Mouse (Mus musculus) limb, embryonic 10.5 days (tissue): ENCODE data around the gene Dgkh. TPM values are rescaled to one million over a fixed set of nuclear protein-coding genes. Genes with fewer than 3 reads are reported as not detected.
A peak's percentile ranks its signal among the peaks of the same experiment; 100 is the strongest.

Source experiments
- DNase-seq: peaks from one replicate; pipeline ENCODE4 v3.0.0-alpha.2; 2017; ENCODE audit warnings: low spot score
- H3K27ac ChIP-seq: fragments of 300-500 bp; sonication (generic); 2 replicates; pipeline ENCODE4 v1.5.1; 2016; ENCODE audit warnings: mild to moderate bottlenecking
- H3K27me3 ChIP-seq: fragments of 300-500 bp; sonication (generic); 2 replicates; pipeline ENCODE4 v1.6.1; 2016; ENCODE audit warnings: low read depth, mild to moderate bottlenecking; ENCODE audit not compliant: poor library complexity, severe bottlenecking
- H3K36me3 ChIP-seq: fragments of 300-500 bp; sonication (generic); 2 replicates; pipeline ENCODE4 v1.6.1; 2016; ENCODE audit warnings: mild to moderate bottlenecking, moderate library complexity
- H3K4me1 ChIP-seq: fragments of 300-500 bp; sonication (generic); 2 replicates; pipeline ENCODE4 v1.6.1; 2016
- H3K4me3 ChIP-seq: fragments of 300-500 bp; sonication (generic); 2 replicates; pipeline ENCODE4 v1.5.1; 2016; ENCODE audit warnings: mild to moderate bottlenecking, moderate library complexity
- H3K9me3 ChIP-seq: fragments of 300-500 bp; sonication (generic); replicated peaks from 2 replicates; pipeline ENCODE4 v1.6.1; 2016; ENCODE audit warnings: mild to moderate bottlenecking
- WGBS: fragments of 180-500 bp; shearing (Covaris S2); methylation state at CpG from one replicate; pipeline ENCODE4 v1.1.7; 2016; 5-methylcytosine and 5-hydroxymethylcytosine counted together
- polyA plus RNA-seq: library from polyadenylated mRNA; unstranded; fragments of >200 nt; fragmentation: Nextera tagmentation; extraction: Ambion mirVana; gene quantifications from 2 replicates; pipeline ENCODE4 v1.2.1, GENCODE M21; 2016

Gene Dgkh
- polyA plus RNA-seq, 1 experiment from 2014 or later: 0.93 TPM

GRCm38 (mm10) chr14:78535366-78535765 lies 197.2 kb downstream of the Dgkh start:
- DNase-seq: no peak
- peak overlapping the region; percentile 97 for H3K27ac ChIP-seq
- H3K9me3 ChIP-seq: no peaks in the 10 kb centered on the region
- H3K4me1 ChIP-seq: peaks cover 37% of the 10 kb centered on the region
- H3K36me3 ChIP-seq: 0 out of 2 replicates have a peak, but pooled peaks cover 2% of the 10 kb centered on the region
- H3K27me3 ChIP-seq: no peaks in the 10 kb centered on the region
- H3K4me3 ChIP-seq: peak overlapping the region; percentile 93
- 63% methylated on average over 2 of the region's 2 CpGs for WGBS

GRCm38 (mm10) chr14:78534651-78535050 lies 197.9 kb downstream of the Dgkh start:
- WGBS: 97% methylated on average over 5 of the region's 5 CpGs
- no peaks in the 10 kb centered on the region for H3K27me3 ChIP-seq
- DNase-seq: no peak
- H3K9me3 ChIP-seq: no peaks in the 10 kb centered on the region
- no peak overlapping the region for H3K27ac ChIP-seq
- 0 out of 2 replicates have a peak, but pooled peaks cover 2% of the 10 kb centered on the region for H3K36me3 ChIP-seq
- peaks cover 43% of the 10 kb centered on the region for H3K4me1 ChIP-seq
- no peak overlapping the region for H3K4me3 ChIP-seq

- Histone ChIP-seq H3K36me3 (0 out of 2 replicates have a peak, but pooled peaks cover 2% of the 10 kb centered on the region), H3K27ac (no peak overlapping the region), H3K9me3 (no peaks in the 10 kb centered on the region), H3K27me3 (no peaks in the 10 kb centered on the region), H3K4me3 (no peak overlapping the region), H3K4me1 (peaks cover 43% of the 10 kb centered on the region)
- 90% methylated on average over 3 of the region's 3 CpGs for WGBS
- no peak for DNase-seq
These were observed 198.9 kb downstream of the Dgkh start for GRCm38 (mm10) chr14:78533701-78534100.

DNA sequence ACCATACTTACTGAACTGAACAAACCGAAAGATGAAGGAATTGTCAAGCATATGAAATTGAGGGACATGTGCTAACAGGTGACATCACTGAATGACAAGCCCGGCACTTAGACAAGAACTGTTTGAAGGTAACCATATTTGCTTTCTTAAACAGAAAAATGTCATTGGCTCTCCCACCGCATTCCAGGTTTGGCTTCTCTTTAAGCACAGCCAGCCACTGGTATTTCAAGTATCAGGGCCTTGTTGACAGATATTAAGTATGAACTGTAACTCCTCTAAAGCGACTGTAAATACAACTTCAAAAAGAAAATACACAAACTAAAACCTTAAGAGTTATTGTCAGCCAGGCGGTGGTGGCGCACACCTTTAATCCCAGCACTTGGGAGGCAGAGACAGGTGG lies 200.2 kb downstream of the Dgkh start:
- Histone ChIP-seq H3K9me3 (no peaks in the 10 kb centered on the region), H3K27me3 (no peaks in the 10 kb centered on the region), H3K36me3 (0 out of 2 replicates have a peak, but pooled peaks cover 2% of the 10 kb centered on the region), H3K4me3 (no peak overlapping the region), H3K27ac (no peak overlapping the region), H3K4me1 (peaks cover 33% of the 10 kb centered on the region)
- no peak for DNase-seq
- 95% methylated on average over 6 of the region's 6 CpGs for WGBS

- H3K4me3 ChIP-seq: no peak overlapping the region
- WGBS: 63% methylated on average over 3 of the region's 3 CpGs
- H3K36me3 ChIP-seq: peaks cover 8% of the 10 kb centered on the region; the same call in 1 of the 2 replicates
- no peaks in the 10 kb centered on the region for H3K9me3 ChIP-seq
- H3K27me3 ChIP-seq: no peaks in the 10 kb centered on the region
- no peak for DNase-seq
- H3K4me1 ChIP-seq: peaks cover 43% of the 10 kb centered on the region
- H3K27ac ChIP-seq: no peak overlapping the region
These were observed 202.3 kb downstream of the Dgkh start for GRCm38 (mm10) chr14:78530256-78530655.

DNA sequence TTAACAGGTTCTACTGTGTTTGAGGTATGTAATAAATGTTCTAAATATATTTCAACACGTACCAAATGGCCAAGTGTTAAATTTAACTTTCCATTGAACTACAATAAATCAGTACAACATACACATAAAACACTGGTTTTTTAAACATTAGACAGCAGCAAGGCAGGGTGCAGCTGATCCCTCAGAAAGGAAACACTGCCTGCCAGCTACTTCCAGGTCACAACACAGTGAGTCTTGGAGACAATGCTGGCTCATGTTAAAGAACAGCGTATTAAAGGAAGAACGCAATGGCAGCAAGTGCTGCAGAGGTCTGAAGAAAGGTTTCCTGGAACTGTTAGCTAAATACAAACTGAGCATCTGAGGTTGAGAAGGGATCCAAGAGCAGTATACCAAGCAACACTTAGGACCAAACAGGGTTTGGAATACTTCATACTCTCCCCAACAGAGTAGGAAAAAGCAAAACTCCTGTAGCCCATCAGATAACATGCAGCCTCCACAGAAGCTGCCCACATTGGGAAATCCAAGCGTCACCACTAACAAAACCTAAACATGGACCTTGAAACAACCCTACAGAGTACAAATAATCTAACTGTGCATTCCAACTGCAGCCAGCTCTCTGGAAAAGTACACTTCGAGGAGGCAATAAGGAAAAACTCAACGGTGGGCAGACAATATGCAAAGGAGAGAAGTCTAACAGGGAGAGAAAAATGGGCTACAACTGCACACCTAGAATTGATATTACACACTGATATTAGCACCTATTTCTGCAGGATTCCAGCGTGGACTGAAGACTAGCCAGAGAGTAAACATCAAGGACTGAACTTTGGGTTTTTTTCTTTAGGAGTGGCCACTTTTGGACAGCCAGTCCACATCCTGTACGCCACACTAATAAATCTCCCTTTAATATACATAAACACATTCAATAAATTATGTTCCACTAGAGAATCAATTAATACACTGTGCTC lies 203.8 kb downstream of the Dgkh start:
- no peak overlapping the region; the same call in 1 of the 2 replicates for H3K27ac ChIP-seq
- no peak for DNase-seq
- WGBS: 93% methylated on average over 8 of the region's 8 CpGs

DNA sequence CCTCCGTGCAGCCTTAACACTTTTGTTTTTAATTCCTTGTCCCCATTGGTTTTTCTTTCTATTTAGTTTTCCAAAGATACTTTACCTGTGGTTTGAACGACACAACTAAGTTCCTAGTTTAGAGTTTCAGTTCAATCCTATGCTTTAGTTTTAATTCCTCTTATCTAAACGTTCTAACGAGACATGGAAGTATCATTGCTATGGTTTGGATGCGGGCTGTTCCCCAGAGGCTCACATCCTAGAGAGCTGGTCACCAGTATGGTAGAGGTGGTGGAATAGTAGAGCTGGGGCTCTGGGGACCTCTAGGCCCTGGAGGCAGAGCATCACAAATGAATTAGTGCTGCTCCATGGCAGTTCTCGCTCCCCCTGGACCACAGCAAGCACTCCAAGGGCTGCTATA lies 205.7 kb downstream of the Dgkh start:
- no peaks in the 10 kb centered on the region for H3K27me3 ChIP-seq
- H3K4me1 ChIP-seq: peaks cover 39% of the 10 kb centered on the region
- H3K4me3 ChIP-seq: no peak overlapping the region
- peaks cover 7% of the 10 kb centered on the region for H3K36me3 ChIP-seq
- DNase-seq: no peak
- H3K9me3 ChIP-seq: no peaks in the 10 kb centered on the region
- no peak overlapping the region for H3K27ac ChIP-seq
- 73% methylated on average over 6 of the region's 6 CpGs for WGBS

More for the DNA sequence above, 203.8 kb downstream of the Dgkh start:
- H3K27me3 ChIP-seq: no peaks in the 10 kb centered on the region
- no peaks in the 10 kb centered on the region for H3K9me3 ChIP-seq
- H3K4me3 ChIP-seq: no peak overlapping the region
- H3K36me3 ChIP-seq: peaks cover 8% of the 10 kb centered on the region; the same call in 1 of the 2 replicates
- peaks cover 39% of the 10 kb centered on the region for H3K4me1 ChIP-seq

GRCm38 (mm10) chr14:78526475-78526874 lies 206.1 kb downstream of the Dgkh start:
- WGBS: 47% methylated on average over 3 of the region's 3 CpGs

DNA sequence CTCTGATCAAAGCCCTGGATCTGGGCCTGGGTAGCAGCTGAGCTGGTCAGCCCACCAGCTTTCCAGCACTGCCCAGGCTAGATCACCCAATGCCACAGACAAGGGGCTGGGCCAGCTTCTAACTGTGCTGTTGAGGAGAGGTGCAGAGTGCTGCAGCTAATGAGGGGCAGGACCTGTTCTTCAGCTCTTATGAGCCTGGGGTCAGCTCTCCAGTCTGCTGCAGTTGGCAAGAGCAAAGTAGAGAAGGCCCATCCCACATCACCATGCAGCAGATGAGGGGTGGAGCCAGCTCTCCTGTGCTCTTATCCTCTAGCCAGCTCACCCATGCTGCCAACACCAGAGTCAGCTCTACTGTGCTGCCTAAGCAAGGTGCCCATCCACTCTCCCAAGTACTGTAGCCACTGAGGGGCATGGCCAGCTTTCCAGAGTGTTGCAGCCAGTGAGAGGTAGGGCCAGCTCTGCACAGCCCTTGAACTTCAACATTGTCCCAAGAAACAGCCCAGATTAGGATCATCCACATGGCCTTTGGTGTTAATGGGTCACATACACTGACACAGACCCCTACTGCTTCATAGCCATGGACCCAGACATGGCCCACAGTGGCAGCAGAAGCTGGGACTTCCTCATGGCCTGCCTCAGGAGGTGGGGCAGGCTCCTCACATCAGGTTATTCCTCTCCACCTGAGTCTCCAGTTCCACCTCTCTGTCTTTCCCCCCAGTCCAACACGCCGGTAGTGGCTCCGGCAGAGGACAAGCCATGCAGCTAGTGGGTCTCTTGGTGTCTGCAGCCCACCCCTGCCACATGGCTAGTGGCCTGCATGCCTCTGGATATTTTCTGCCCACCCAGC lies 206.7 kb downstream of the Dgkh start:
- no peak for DNase-seq
- peaks cover 13% of the 10 kb centered on the region for H3K36me3 ChIP-seq
- no peaks in the 10 kb centered on the region for H3K27me3 ChIP-seq
- no peak overlapping the region for H3K4me3 ChIP-seq
- WGBS: 84% methylated on average over 3 of the region's 3 CpGs
- H3K4me1 ChIP-seq: peaks cover 39% of the 10 kb centered on the region
- no peaks in the 10 kb centered on the region for H3K9me3 ChIP-seq
- H3K27ac ChIP-seq: no peak overlapping the region

More at GRCm38 (mm10) chr14:78526475-78526874, 206.1 kb downstream of the Dgkh start:
- Histone ChIP-seq H3K9me3 (no peaks in the 10 kb centered on the region), H3K27ac (no peak overlapping the region), H3K27me3 (no peaks in the 10 kb centered on the region), H3K4me1 (peaks cover 39% of the 10 kb centered on the region), H3K36me3 (peaks cover 11% of the 10 kb centered on the region), H3K4me3 (no peak overlapping the region)
- DNase-seq: no peak

- Histone ChIP-seq H3K4me1 (peaks cover 35% of the 10 kb centered on the region), H3K27me3 (no peaks in the 10 kb centered on the region), H3K36me3 (peaks cover 20% of the 10 kb centered on the region), H3K9me3 (no peaks in the 10 kb centered on the region), H3K27ac (no peak overlapping the region), H3K4me3 (no peak overlapping the region)
- WGBS: 94% methylated on average over 2 of the region's 2 CpGs
- no peak for DNase-seq
These were observed 207.5 kb downstream of the Dgkh start for GRCm38 (mm10) chr14:78525059-78525458.

DNA sequence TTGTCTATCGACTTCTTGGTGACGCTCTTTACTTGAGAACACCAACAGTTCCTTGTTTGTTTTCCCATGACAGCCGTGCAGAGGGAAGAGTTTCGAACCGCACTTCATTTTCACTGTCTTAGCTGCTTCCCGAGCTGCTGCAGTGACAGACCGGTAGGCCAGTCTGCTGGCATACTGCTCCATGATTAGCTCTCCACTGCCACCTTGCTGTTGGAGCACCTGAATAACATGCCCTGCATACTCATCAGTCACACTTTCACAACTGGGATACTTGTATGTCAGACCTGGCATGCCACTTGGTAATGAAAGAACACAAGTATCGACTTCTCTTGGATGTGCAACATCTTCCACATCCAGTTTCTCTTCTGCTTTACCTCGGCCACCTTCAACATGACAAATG lies 221.9 kb downstream of the Dgkh start:
- Histone ChIP-seq H3K4me3 (no peak overlapping the region), H3K4me1 (no peaks in the 10 kb centered on the region), H3K36me3 (peaks cover 87% of the 10 kb centered on the region), H3K27ac (no peak overlapping the region), H3K27me3 (no peaks in the 10 kb centered on the region), H3K9me3 (no peaks in the 10 kb centered on the region)
- no peak for DNase-seq
- WGBS: 83% methylated on average over 9 of the region's 9 CpGs

DNA sequence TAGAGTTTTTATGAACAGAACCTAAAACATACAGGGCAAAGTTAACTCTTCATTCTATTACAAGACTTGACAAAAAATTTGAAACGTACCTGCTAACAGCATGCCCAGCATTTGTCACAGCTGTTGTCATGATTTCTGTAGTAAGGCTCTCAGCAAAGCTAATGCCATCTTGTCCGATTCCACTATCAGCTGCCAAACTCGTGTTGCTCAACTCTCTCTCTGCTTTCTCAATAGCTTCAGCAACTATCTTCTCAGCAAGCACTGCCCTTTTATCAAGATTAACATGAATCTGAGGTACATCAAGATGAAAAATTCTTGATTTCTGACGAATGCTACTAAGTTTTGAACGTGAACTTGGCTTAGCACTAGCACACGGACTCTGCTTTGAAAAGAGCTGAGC lies 222.8 kb downstream of the Dgkh start:
- Histone ChIP-seq H3K27me3 (no peaks in the 10 kb centered on the region), H3K27ac (no peak overlapping the region), H3K4me1 (no peaks in the 10 kb centered on the region), H3K9me3 (no peaks in the 10 kb centered on the region), H3K36me3 (peaks cover 88% of the 10 kb centered on the region), H3K4me3 (no peak overlapping the region)
- no peak for DNase-seq
- 91% methylated on average over 6 of the region's 6 CpGs for WGBS
